Mouse (Mus musculus) heart, embryonic 12.5 days (tissue): ENCODE data around the gene Fmc1. TPM values are rescaled to one million over a fixed set of nuclear protein-coding genes. Genes with fewer than 3 reads are reported as not detected.
A peak's percentile ranks its signal among the peaks of the same experiment; 100 is the strongest.

Experiments used
- ATAC-seq: fragments of 200-750 bp; cut with Nextera tagmentation; 2 replicates; pipeline ENCODE4 v1.8.0; 2017; ENCODE audit warnings: moderate TSS enrichment, moderate library complexity; ENCODE audit not compliant: insufficient number of reproducible peaks, low FRiP score
- H3K27ac ChIP-seq: fragments of 300-500 bp; sonication (generic); 2 replicates; pipeline ENCODE4 v1.5.1; 2016; ENCODE audit warnings: mild to moderate bottlenecking, moderate library complexity; ENCODE audit not compliant: poor library complexity, severe bottlenecking
- H3K27me3 ChIP-seq: fragments of 300-500 bp; sonication (generic); replicated peaks from 2 replicates; pipeline ENCODE4 v1.6.1; 2016; ENCODE audit warnings: mild to moderate bottlenecking, moderate library complexity
- H3K36me3 ChIP-seq: fragments of 300-500 bp; sonication (generic); 2 replicates; pipeline ENCODE4 v1.6.1; 2016; ENCODE audit warnings: mild to moderate bottlenecking, moderate library complexity
- H3K4me1 ChIP-seq: fragments of 300-500 bp; sonication (generic); replicated peaks from 2 replicates; pipeline ENCODE4 v1.6.1; 2016; ENCODE audit warnings: mild to moderate bottlenecking
- H3K4me2 ChIP-seq: fragments of 300-500 bp; sonication (generic); 2 replicates; pipeline ENCODE4 v1.6.1; 2016; ENCODE audit warnings: mild to moderate bottlenecking, moderate library complexity
- H3K4me3 ChIP-seq: fragments of 300-500 bp; sonication (generic); 2 replicates; pipeline ENCODE4 v1.5.1; 2016; ENCODE audit warnings: mild to moderate bottlenecking
- H3K9ac ChIP-seq: fragments of 300-500 bp; sonication (generic); 2 replicates; pipeline ENCODE4 v1.6.1; 2016; ENCODE audit warnings: mild to moderate bottlenecking, moderate library complexity
- H3K9me3 ChIP-seq: fragments of 300-500 bp; sonication (generic); replicated peaks from 2 replicates; pipeline ENCODE4 v1.6.1; 2016; ENCODE audit warnings: mild to moderate bottlenecking, moderate library complexity
- WGBS: fragments of 180-500 bp; shearing (Covaris S2); methylation state at CpG from one replicate; pipeline ENCODE4 v1.1.7; 2016; 5-methylcytosine and 5-hydroxymethylcytosine counted together
- microRNA-seq: library from miRNA; unstranded; fragments of <30 nt; microRNA quantifications from one replicate; pipeline ENCODE4, GENCODE M21; 2017
- polyA plus RNA-seq: library from polyadenylated mRNA; unstranded; fragments of >200 nt; fragmentation: Nextera tagmentation; extraction: Ambion mirVana; gene quantifications from 2 replicates; pipeline ENCODE4 v1.2.1, GENCODE M21; 2016

Fmc1 gene
- polyA plus RNA-seq, 1 experiment from 2014 or later, result 217 TPM

- 18% methylated on average over 5 of the region's 5 CpGs for WGBS
- H3K4me2 ChIP-seq, result no peak overlapping the region; the same call in 1 of the 2 replicates
- no peak for ATAC-seq
- peaks cover 6% of the 10 kb centered on the region; the same call in 1 of the 2 replicates for H3K36me3 ChIP-seq
- peaks cover 27% of the 10 kb centered on the region for H3K4me1 ChIP-seq
- no peak overlapping the region for H3K27ac ChIP-seq
- H3K9me3 ChIP-seq, result no peaks in the 10 kb centered on the region
- H3K4me3 ChIP-seq, result peak overlapping the region; percentile 76
- H3K9ac ChIP-seq, result no peak overlapping the region
- no peaks in the 10 kb centered on the region for H3K27me3 ChIP-seq
These were observed 19.3 kb downstream of the Fmc1 start for GRCm38 (mm10) chr6:38552636-38553000.

GRCm38 (mm10) chr6:38576096-38576495 lies 42.8 kb downstream of the Fmc1 start:
- no peak for ATAC-seq
- Histone ChIP-seq H3K9me3 (no peaks in the 10 kb centered on the region), H3K27me3 (no peaks in the 10 kb centered on the region), H3K4me2 (no peak overlapping the region), H3K27ac (no peak overlapping the region), H3K4me1 (no peaks in the 10 kb centered on the region), H3K4me3 (no peak overlapping the region), H3K36me3 (peaks cover 46% of the 10 kb centered on the region), H3K9ac (no peak overlapping the region)
- WGBS, result 72% methylated on average over 2 of the region's 2 CpGs

GRCm38 (mm10) chr6:38580112-38580857 lies 47.0 kb downstream of the Fmc1 start:
- no peaks in the 10 kb centered on the region for H3K9me3 ChIP-seq
- no peak overlapping the region for H3K9ac ChIP-seq
- peaks cover 43% of the 10 kb centered on the region for H3K36me3 ChIP-seq
- whole genome bisulfite sequencing, result 100% methylated on average over 3 of the region's 3 CpGs
- H3K4me2 ChIP-seq, result no peak overlapping the region
- no peak overlapping the region for H3K27ac ChIP-seq
- H3K4me3 ChIP-seq, result no peak overlapping the region
- no peaks in the 10 kb centered on the region for H3K4me1 ChIP-seq
- no peaks in the 10 kb centered on the region for H3K27me3 ChIP-seq
- ATAC-seq, result no peak

GRCm38 (mm10) chr6:38581711-38582110 lies 48.4 kb downstream of the Fmc1 start:
- Histone ChIP-seq H3K4me2 (no peak overlapping the region), H3K27ac (no peak overlapping the region), H3K9me3 (no peaks in the 10 kb centered on the region), H3K9ac (no peak overlapping the region), H3K36me3 (peaks cover 53% of the 10 kb centered on the region), H3K4me3 (no peak overlapping the region), H3K4me1 (no peaks in the 10 kb centered on the region), H3K27me3 (no peaks in the 10 kb centered on the region)
- 87% methylated on average over 3 of the region's 3 CpGs for WGBS
- ATAC-seq, result no peak

Small RNAs within 50 kb of the gene (microRNA-seq; reads per million reads assigned to microRNA genes)
- gene Mir7670, result not detected

Other genes with a start within 250 kb of the Fmc1 start
- gene Zc3hav1l, start 234.2 kb upstream of the Fmc1 start, polyA plus RNA-seq, result 15.6 and 16.5 TPM in 2 replicates
- gene Zc3hav1, start 178.9 kb upstream of the Fmc1 start, polyA plus RNA-seq, result 9.3 and 10.1 TPM in 2 replicates
- 3.4 and 3.5 TPM in 2 replicates for gene Ttc26, start 152.0 kb upstream of the Fmc1 start, polyA plus RNA-seq
- 11.7 and 14.7 TPM in 2 replicates for gene Ubn2, start 99.6 kb upstream of the Fmc1 start, polyA plus RNA-seq
- gene Luc7l2, start 17.8 kb downstream of the Fmc1 start, polyA plus RNA-seq, result 34.4 and 37.4 TPM in 2 replicates
- 0.14 and 0.27 TPM in 2 replicates for gene Klrg2, start 103.7 kb downstream of the Fmc1 start, polyA plus RNA-seq
- gene Clec2l, start 129.6 kb downstream of the Fmc1 start, polyA plus RNA-seq, result 0.95 and 1.3 TPM in 2 replicates